Mouse (Mus musculus) E14TG2a.4 (cell line): ENCODE data around the gene Cxxc4.

ENCODE experiments used
- CTCF ChIP-seq: conservative IDR thresholded peaks from 2 replicates; pipeline ENCODE4 v1.5.1; 2014; ENCODE audit warnings: low read length
- POU5F1 ChIP-seq: IDR thresholded peaks from 2 replicates; pipeline ENCODE4 v1.6.1; 2014; ENCODE audit warnings: low read length, borderline replicate concordance

DNA sequence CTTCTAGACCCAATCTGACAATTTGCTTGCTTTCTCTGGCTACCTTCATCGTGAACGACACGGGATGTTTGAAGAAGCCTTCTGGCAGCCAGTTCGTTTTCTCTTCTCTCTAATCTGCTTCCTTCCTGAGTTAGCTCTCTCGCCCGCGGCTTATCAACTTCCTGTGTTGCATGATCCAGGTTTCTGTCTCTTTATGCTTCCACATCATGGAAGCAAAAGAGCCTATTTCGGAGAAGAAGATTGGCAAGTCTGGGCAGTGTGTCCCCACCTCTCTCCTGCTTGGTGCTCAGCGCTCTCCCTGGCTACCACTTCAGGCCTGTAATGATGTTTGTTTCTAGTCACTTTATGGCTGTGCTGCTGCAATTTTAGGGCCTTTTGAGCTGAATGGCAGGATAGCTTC lies 36.4 kb upstream of the Cxxc4 start:
- TF ChIP-seq CTCF: no peak
- TF ChIP-seq POU5F1: no peak
